Mouse (Mus musculus): ENCODE results near the gene Stk33.

Gene Stk33

DNA sequence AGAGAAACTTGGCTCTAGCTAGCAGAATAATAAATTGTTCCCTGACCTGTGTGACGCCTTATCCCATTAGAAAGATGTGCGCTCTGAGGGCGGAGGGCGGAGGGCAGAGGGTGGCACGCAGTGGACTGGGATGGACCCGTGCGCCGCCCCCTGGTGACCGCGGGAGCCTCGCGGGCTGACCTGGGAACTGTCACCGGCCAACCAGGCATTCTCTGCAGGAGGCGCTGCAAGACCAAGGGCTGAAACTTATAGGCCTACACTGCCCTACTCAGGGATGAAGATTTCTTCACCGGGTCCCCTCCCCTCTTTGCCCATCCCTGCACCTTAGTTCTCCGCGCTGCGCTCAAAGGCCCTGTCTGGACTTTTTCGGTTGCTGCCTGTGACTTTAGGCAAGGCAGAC is 197.6 kb downstream of the Stk33 start:
- DNase-seq (ENCODE audit: low spot score), result peak; percentile 54

GRCm38 (mm10) chr7:109239346-109239745 is 199.5 kb downstream of the Stk33 start:
- DNase-seq (ENCODE audit: low spot score), result no peak

GRCm38 (mm10) chr7:109238724-109239123 is 200.2 kb downstream of the Stk33 start:
- no peak for DNase-seq (ENCODE audit: low spot score)

GRCm38 (mm10) chr7:109234882-109235640 is 203.8 kb downstream of the Stk33 start:
- DNase-seq (ENCODE audit: low spot score), result no peak

GRCm38 (mm10) chr7:109234476-109234875 is 204.4 kb downstream of the Stk33 start:
- peak; percentile 36 for DNase-seq (ENCODE audit: low spot score)

- DNase-seq (ENCODE audit: low spot score), result peak; percentile 64
Measured at GRCm38 (mm10) chr7:109231881-109232321, 207.0 kb downstream of the Stk33 start.

- peak; percentile 39 for DNase-seq (ENCODE audit: low spot score)
Measured at GRCm38 (mm10) chr7:109231307-109231706, 207.6 kb downstream of the Stk33 start.

- DNase-seq (ENCODE audit: low spot score), result peak; percentile 87
Measured at GRCm38 (mm10) chr7:109230806-109231205, 208.1 kb downstream of the Stk33 start.
